Mouse (Mus musculus): ENCODE measurements around the gene Lyrm4. TPM values are rescaled to one million over a fixed set of nuclear protein-coding genes. Genes with fewer than 3 reads are reported as not detected.

Gene Lyrm4
- 22.7 and 26.4 TPM in 2 replicates for polyA plus RNA-seq (2014; fragmentation: Nextera tagmentation; extraction: Ambion mirVana)

- peak within 1 kb of the TSS; percentile 62 for H3K9ac ChIP-seq (ENCODE audit: low read depth, low read length)
- peak within 1 kb of the TSS; percentile 84 for H3K4me2 ChIP-seq (replicated peaks; ENCODE audit: low read depth, low read length)
- ATAC-seq (ENCODE audit: low FRiP score) (peak; percentile 99), DNase-seq (ENCODE audit: low spot score) (peak; percentile 98)
- H3K9me3 ChIP-seq (ENCODE audit: control insufficient read depth, low read length): no peaks in the 10 kb centered on the region
- under 1% methylated on average over 74 of the region's 75 CpGs for WGBS
- H3K4me3 ChIP-seq (ENCODE audit: low read depth, low read length): peak within 1 kb of the TSS; percentile 69
- no peaks in the 10 kb centered on the region for H3K36me3 ChIP-seq (ENCODE audit: control insufficient read depth, insufficient read depth, low read length)
- H3K27me3 ChIP-seq (ENCODE audit: control insufficient read depth, insufficient read depth, low read length): no peaks in the 10 kb centered on the region
- peak within 1 kb of the TSS; percentile 93 for H3K27ac ChIP-seq (ENCODE audit: low read depth, low read length)
- no peaks in the 10 kb centered on the region for H3K4me1 ChIP-seq (replicated peaks; ENCODE audit: control insufficient read depth, insufficient read depth, low read length)
Measured at GRCm38 (mm10) chr13:36117143-36118014, at the start of gene Lyrm4, which contains the start of gene Fars2. TSS of gene Lyrm4 (minus strand) at chr13:36117526. TSS of gene Fars2 (plus strand) at chr13:36117412.

DNA sequence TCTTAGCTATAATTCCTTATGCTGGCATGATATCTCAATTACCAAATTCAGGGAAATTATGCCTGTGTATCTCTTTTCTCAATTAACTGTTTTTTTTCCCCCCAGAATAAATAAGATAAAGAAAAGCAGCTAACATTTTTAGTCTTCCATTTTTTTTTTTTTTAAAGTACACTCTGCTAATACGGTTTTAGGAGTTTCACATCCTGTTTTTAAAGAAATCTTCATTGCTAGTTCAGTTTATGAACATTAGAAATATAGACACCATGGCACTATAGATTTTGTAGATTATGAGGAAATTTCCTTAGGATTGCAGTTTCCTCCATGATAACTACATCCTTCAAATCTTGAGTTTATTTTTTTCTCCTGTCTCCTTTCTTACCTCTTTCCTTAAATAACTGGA, 46.6 kb upstream of the Lyrm4 start:
- DNase-seq (ENCODE audit: low spot score) (no peak), ATAC-seq (ENCODE audit: low FRiP score) (no peak)
- Histone ChIP-seq H3K27me3 (ENCODE audit: control insufficient read depth, insufficient read depth, low read length) (no peaks in the 10 kb centered on the region), H3K4me2 (replicated peaks; ENCODE audit: low read depth, low read length) (no peak overlapping the region), H3K9me3 (ENCODE audit: control insufficient read depth, low read length) (no peaks in the 10 kb centered on the region), H3K9ac (ENCODE audit: low read depth, low read length) (no peak overlapping the region), H3K4me1 (replicated peaks; ENCODE audit: control insufficient read depth, insufficient read depth, low read length) (no peaks in the 10 kb centered on the region), H3K4me3 (ENCODE audit: low read depth, low read length) (no peak overlapping the region), H3K27ac (ENCODE audit: low read depth, low read length) (no peak overlapping the region), H3K36me3 (ENCODE audit: control insufficient read depth, insufficient read depth, low read length) (no peaks in the 10 kb centered on the region)
- 91% methylated on average over 1 of the region's 1 CpGs for WGBS

- H3K4me2 ChIP-seq (replicated peaks; ENCODE audit: low read depth, low read length): no peak overlapping the region
- H3K9me3 ChIP-seq (ENCODE audit: control insufficient read depth, low read length): no peaks in the 10 kb centered on the region
- DNase-seq (ENCODE audit: low spot score) (no peak), ATAC-seq (ENCODE audit: low FRiP score) (no peak)
- H3K4me1 ChIP-seq (replicated peaks; ENCODE audit: control insufficient read depth, insufficient read depth, low read length): no peaks in the 10 kb centered on the region
- no peak overlapping the region for H3K4me3 ChIP-seq (ENCODE audit: low read depth, low read length)
- H3K27ac ChIP-seq (ENCODE audit: low read depth, low read length): no peak overlapping the region
- 92% methylated on average over 5 of the region's 5 CpGs for WGBS
- no peaks in the 10 kb centered on the region for H3K27me3 ChIP-seq (ENCODE audit: control insufficient read depth, insufficient read depth, low read length)
- H3K36me3 ChIP-seq (ENCODE audit: control insufficient read depth, insufficient read depth, low read length): no peaks in the 10 kb centered on the region
- no peak overlapping the region for H3K9ac ChIP-seq (ENCODE audit: low read depth, low read length)
Measured at GRCm38 (mm10) chr13:36163411-36163810, 46.1 kb upstream of the Lyrm4 start.

DNA sequence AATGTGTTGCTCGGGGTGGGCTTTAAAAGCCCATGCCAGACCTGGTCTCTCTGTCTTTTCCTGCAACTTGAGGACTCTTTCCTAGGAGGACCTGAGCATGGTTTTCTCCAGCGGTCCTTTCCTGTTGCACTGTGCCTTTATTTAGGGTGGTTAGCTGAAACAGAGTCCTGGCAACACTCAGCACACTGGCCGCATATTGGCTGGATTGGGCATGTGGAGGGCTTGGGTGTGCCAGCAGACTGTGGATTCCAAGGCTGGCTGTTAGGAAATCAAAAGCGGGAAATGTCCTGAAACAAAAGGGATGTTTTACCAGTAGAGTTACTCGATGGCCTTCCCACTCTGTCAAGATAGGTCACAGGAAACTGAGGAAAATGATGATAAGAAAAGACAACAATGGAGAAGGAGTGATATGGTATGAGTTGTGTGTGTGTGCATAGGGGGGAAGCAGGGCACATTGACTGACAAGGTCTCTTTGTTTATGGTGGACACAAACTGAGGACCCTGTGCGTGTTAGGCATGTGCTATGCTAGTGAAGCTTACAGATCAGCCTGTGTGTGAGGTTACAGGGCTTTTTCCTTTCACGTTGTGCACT, 39.1 kb upstream of the Lyrm4 start:
- WGBS: 93% methylated on average over 7 of the region's 7 CpGs
- Histone ChIP-seq H3K4me1 (replicated peaks; ENCODE audit: control insufficient read depth, insufficient read depth, low read length) (no peaks in the 10 kb centered on the region), H3K27ac (ENCODE audit: low read depth, low read length) (no peak overlapping the region), H3K9ac (ENCODE audit: low read depth, low read length) (no peak overlapping the region), H3K36me3 (ENCODE audit: control insufficient read depth, insufficient read depth, low read length) (no peaks in the 10 kb centered on the region), H3K27me3 (ENCODE audit: control insufficient read depth, insufficient read depth, low read length) (no peaks in the 10 kb centered on the region), H3K4me3 (ENCODE audit: low read depth, low read length) (no peak overlapping the region), H3K9me3 (ENCODE audit: control insufficient read depth, low read length) (no peaks in the 10 kb centered on the region), H3K4me2 (replicated peaks; ENCODE audit: low read depth, low read length) (no peak overlapping the region)
- DNase-seq (ENCODE audit: low spot score) (no peak), ATAC-seq (ENCODE audit: low FRiP score) (no peak)

DNA sequence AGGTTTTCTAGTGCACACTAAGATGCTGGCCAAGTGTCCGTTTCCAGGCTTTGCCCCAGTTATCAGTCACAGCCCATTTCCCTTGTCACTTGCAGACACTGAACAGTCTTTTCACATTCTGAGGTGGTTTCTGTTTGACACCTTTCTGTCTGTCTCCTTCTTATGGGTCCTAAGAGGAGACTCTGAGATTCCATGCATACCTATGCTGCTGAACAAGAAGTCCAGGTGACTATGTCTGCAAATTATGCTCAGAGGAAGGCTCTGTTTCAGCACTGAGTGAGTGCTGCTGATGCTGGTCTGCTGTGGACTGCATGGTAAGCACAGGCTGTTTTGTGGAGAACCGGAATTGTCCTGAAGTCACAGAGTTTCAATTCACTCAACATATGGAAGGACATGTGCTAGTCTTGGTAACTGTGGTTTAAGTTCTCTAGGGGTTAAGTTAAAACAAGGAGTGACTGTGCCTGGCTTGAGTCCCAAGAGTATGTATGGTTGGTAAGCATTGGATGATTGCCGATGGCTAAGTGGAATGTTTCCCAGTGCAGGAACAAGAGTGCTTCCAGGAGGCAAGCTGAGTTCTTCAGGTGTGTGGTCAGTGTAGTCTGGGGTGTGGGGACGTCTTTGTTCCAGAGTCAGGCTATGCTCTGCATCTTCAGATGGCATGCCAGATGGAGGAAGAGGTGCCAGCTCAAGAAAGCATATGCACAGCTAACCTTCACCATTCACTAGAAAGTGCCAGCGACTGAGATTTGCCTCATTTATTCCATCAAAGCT, 35.6 kb upstream of the Lyrm4 start:
- Histone ChIP-seq H3K27ac (ENCODE audit: low read depth, low read length) (no peak overlapping the region), H3K9me3 (ENCODE audit: control insufficient read depth, low read length) (no peaks in the 10 kb centered on the region), H3K4me1 (replicated peaks; ENCODE audit: control insufficient read depth, insufficient read depth, low read length) (no peaks in the 10 kb centered on the region), H3K4me2 (replicated peaks; ENCODE audit: low read depth, low read length) (no peak overlapping the region), H3K27me3 (ENCODE audit: control insufficient read depth, insufficient read depth, low read length) (no peaks in the 10 kb centered on the region), H3K4me3 (ENCODE audit: low read depth, low read length) (no peak overlapping the region), H3K9ac (ENCODE audit: low read depth, low read length) (no peak overlapping the region), H3K36me3 (ENCODE audit: control insufficient read depth, insufficient read depth, low read length) (no peaks in the 10 kb centered on the region)
- ATAC-seq (ENCODE audit: low FRiP score) (no peak), DNase-seq (ENCODE audit: low spot score) (no peak)
- WGBS: 86% methylated on average over 5 of the region's 5 CpGs

DNA sequence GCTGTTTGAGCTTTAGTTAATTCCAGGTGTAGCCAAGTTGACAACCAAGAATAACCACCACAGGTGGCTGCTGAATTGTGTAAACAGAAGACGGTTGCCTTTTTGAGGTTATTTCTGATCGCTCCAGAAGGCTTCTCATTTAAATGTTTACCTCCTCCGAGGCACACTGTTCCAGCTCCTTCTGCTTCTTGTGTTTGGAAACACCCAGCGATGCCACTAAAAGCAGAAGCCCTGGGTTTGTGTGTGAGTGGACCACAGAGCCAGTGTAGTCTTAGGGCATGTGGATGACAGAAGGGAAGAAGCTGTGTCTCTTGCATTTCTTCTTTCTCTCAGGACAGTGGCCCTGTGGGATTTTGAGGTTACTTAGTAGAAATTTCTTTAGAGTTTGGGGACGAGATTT, 32.9 kb upstream of the Lyrm4 start:
- no peak overlapping the region for H3K9ac ChIP-seq (ENCODE audit: low read depth, low read length)
- no peak overlapping the region for H3K4me3 ChIP-seq (ENCODE audit: low read depth, low read length)
- DNase-seq (ENCODE audit: low spot score): no peak
- no peak overlapping the region for H3K27ac ChIP-seq (ENCODE audit: low read depth, low read length)
- H3K9me3 ChIP-seq (ENCODE audit: control insufficient read depth, low read length): no peaks in the 10 kb centered on the region
- no peaks in the 10 kb centered on the region for H3K36me3 ChIP-seq (ENCODE audit: control insufficient read depth, insufficient read depth, low read length)
- no peak overlapping the region for H3K4me2 ChIP-seq (replicated peaks; ENCODE audit: low read depth, low read length)
- WGBS: 69% methylated on average over 5 of the region's 5 CpGs
- no peaks in the 10 kb centered on the region for H3K27me3 ChIP-seq (ENCODE audit: control insufficient read depth, insufficient read depth, low read length)
- H3K4me1 ChIP-seq (replicated peaks; ENCODE audit: control insufficient read depth, insufficient read depth, low read length): no peaks in the 10 kb centered on the region
- no peak for ATAC-seq (ENCODE audit: low FRiP score)

DNA sequence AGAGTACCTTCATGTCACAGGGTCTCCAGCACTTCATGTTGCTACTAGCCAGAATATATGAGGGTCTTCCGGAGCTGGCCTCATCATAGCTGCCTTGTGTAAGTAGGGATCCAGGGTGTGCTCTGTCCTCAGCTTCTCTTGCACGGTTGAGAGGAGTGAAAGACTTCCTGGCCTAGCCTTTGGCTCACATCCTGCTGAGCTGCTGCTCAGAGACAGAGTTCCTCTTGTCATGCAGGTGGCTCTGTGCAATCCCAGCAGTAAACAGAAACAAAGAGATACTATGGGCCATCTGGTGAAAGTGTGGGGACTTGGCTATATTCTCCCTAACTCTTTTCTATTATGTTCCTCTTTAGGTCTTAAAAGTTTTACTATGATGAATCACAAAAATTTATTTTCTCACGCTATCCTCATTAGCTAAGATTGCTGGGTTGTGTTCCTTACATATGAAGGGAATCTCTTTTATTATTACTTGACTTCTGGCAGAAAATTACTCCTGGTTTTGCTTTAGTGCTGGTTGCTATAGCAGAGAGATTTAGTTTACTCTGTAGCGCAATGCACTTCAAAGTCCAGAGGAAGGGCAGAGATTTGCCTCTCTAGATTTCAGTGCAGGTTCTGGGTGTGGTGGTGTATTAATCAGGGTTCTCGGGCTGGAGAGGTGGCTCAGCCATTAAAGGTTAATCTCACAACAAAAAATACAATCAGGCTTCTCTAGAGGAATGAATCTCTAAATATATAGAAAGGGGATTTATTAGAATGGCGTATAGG, 32.0 kb upstream of the Lyrm4 start:
- DNase-seq (ENCODE audit: low spot score) (no peak), ATAC-seq (ENCODE audit: low FRiP score) (no peak)
- Histone ChIP-seq H3K27ac (ENCODE audit: low read depth, low read length) (no peak overlapping the region), H3K9ac (ENCODE audit: low read depth, low read length) (no peak overlapping the region), H3K36me3 (ENCODE audit: control insufficient read depth, insufficient read depth, low read length) (no peaks in the 10 kb centered on the region), H3K9me3 (ENCODE audit: control insufficient read depth, low read length) (no peaks in the 10 kb centered on the region), H3K27me3 (ENCODE audit: control insufficient read depth, insufficient read depth, low read length) (no peaks in the 10 kb centered on the region), H3K4me2 (replicated peaks; ENCODE audit: low read depth, low read length) (no peak overlapping the region), H3K4me1 (replicated peaks; ENCODE audit: control insufficient read depth, insufficient read depth, low read length) (no peaks in the 10 kb centered on the region), H3K4me3 (ENCODE audit: low read depth, low read length) (no peak overlapping the region)
- 56% methylated on average over 6 of the region's 6 CpGs for WGBS

- no peak overlapping the region for H3K4me3 ChIP-seq (ENCODE audit: low read depth, low read length)
- H3K4me2 ChIP-seq (replicated peaks; ENCODE audit: low read depth, low read length): no peak overlapping the region
- H3K27ac ChIP-seq (ENCODE audit: low read depth, low read length): no peak overlapping the region
- 100% methylated on average over 1 of the region's 1 CpGs for WGBS
- DNase-seq (ENCODE audit: low spot score) (no peak), ATAC-seq (ENCODE audit: low FRiP score) (no peak)
- no peaks in the 10 kb centered on the region for H3K4me1 ChIP-seq (replicated peaks; ENCODE audit: control insufficient read depth, insufficient read depth, low read length)
- H3K9ac ChIP-seq (ENCODE audit: low read depth, low read length): no peak overlapping the region
- H3K9me3 ChIP-seq (ENCODE audit: control insufficient read depth, low read length): no peaks in the 10 kb centered on the region
- H3K36me3 ChIP-seq (ENCODE audit: control insufficient read depth, insufficient read depth, low read length): no peaks in the 10 kb centered on the region
- H3K27me3 ChIP-seq (ENCODE audit: control insufficient read depth, insufficient read depth, low read length): no peaks in the 10 kb centered on the region
Measured at GRCm38 (mm10) chr13:36145601-36146000, 28.3 kb upstream of the Lyrm4 start.
